Mouse (Mus musculus): ENCODE data around the gene Nme9. TPM values are rescaled to one million over a fixed set of nuclear protein-coding genes. Genes with fewer than 3 reads are reported as not detected.
A peak's percentile ranks its signal among the peaks of the same experiment; 100 is the strongest.

Gene Nme9
- polyA plus RNA-seq, 1 experiment from 2014 or later = not detected

DNA sequence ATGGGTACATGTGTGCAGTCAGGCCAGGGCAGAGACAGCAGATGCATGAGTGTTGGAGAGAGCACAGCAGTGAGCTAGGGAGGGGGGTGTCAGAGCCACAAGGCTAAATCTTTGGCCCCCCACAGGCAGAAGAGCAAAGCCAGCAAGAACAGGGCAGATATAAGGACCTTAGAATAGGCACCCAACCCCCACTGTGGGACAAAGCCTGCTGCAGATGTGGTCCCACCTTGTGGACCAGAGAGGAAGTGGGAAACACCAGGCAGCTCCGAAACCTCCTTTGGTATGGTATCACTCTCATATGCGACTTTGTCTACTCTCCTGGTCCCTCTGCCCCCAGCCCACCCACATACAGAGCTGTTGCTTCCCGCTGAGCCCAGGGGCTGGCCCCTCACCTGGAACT is 29.4 kb upstream of the Nme9 start:
- Histone ChIP-seq H3K4me3 (ENCODE audit: low read depth, low read length) (no peak overlapping the region), H3K4me2 (ENCODE audit: low read depth, severe bottlenecking) (no peak overlapping the region), H3K4me1 (ENCODE audit: control insufficient read depth, insufficient read depth, low read length) (peaks cover 27% of the 10 kb centered on the region), H3K27ac (replicated peaks; ENCODE audit: low read depth, low read length) (no peak overlapping the region), H3K9me3 (ENCODE audit: control insufficient read depth, low read length) (no peaks in the 10 kb centered on the region), H3K9ac (ENCODE audit: low read length) (no peak overlapping the region), H3K27me3 (ENCODE audit: control insufficient read depth, insufficient read depth, low read length) (no peaks in the 10 kb centered on the region), H3K36me3 (ENCODE audit: control insufficient read depth, insufficient read depth, low read length) (no peaks in the 10 kb centered on the region)
- 67% methylated on average over 3 of the region's 3 CpGs for WGBS
- ATAC-seq (ENCODE audit: insufficient number of reproducible peaks, low FRiP score, low TSS enrichment, low read depth) (no peak), DNase-seq (ENCODE audit: low spot score) (no peak)

DNA sequence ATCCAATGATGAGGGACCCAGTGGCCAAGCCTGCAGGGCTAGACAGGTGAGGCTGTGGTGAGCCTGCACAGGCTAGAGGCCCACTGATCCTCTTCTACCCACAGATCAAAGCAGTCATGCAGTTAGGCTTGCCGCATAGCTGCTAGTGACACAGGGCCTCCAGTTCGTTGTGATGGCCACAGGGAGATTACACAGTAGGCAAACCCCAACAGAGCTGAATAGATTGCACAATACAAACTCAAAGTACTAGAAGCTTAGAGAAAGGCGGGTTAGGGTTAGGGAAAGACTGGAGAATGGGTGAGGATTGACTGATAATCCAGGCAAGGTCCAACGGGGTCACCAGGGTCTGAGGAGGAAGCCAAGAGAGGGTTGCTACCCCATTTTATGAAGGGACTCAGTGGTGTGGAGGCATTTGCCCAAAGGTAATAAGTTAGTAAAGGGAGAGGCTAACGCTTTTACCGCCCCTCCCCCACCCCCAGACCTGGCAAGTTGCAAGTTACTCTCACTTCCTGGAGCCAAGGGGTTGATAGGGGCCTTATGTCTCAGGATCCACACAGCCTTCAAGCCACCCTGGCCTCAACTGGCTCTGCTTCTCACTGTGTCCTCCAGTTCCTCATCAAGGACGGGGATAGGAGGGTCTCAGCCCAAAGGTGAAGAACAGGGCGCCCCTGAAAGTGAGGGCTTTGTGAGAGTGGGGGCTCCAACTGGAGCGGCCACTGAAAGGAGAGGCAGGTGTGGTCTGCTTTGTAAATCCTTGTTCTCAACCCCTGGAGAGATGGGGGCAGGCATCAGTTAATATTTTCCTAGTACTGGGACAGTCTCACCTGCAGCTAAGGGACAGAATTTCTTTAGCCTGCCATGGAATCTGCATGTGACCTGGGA is 27.3 kb upstream of the Nme9 start:
- Histone ChIP-seq H3K4me3 (ENCODE audit: low read depth, low read length) (no peak overlapping the region), H3K4me2 (ENCODE audit: low read depth, severe bottlenecking) (no peak overlapping the region), H3K27ac (replicated peaks; ENCODE audit: low read depth, low read length) (no peak overlapping the region), H3K9ac (ENCODE audit: low read length) (no peak overlapping the region), H3K36me3 (ENCODE audit: control insufficient read depth, insufficient read depth, low read length) (no peaks in the 10 kb centered on the region), H3K4me1 (ENCODE audit: control insufficient read depth, insufficient read depth, low read length) (peaks cover 22% of the 10 kb centered on the region), H3K27me3 (ENCODE audit: control insufficient read depth, insufficient read depth, low read length) (no peaks in the 10 kb centered on the region), H3K9me3 (ENCODE audit: control insufficient read depth, low read length) (no peaks in the 10 kb centered on the region)
- DNase-seq (ENCODE audit: low spot score) = no peak
- WGBS = 70% methylated on average over 9 of the region's 9 CpGs
- ATAC-seq (ENCODE audit: insufficient number of reproducible peaks, low FRiP score, low TSS enrichment, low read depth) = peak; percentile 15; the same call in 1 of the 2 replicates

DNA sequence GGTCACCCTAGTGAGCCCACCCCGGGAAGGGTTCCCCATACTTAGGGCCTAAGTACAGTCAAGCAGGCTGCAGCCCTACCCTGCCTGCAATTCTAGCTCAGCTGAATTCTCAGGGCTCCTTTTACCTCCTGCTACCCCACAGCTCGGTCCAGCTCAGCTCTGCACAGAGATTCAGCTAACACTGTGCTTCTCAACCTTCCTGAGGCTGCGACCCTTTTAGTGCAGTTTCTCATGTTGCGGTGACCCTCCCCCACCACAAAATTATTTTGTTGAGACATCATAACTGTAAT is 26.8 kb upstream of the Nme9 start:
- Histone ChIP-seq H3K27ac (replicated peaks; ENCODE audit: low read depth, low read length) (no peak overlapping the region), H3K9ac (ENCODE audit: low read length) (no peak overlapping the region), H3K9me3 (ENCODE audit: control insufficient read depth, low read length) (no peaks in the 10 kb centered on the region), H3K4me3 (ENCODE audit: low read depth, low read length) (no peak overlapping the region), H3K36me3 (ENCODE audit: control insufficient read depth, insufficient read depth, low read length) (no peaks in the 10 kb centered on the region), H3K4me2 (ENCODE audit: low read depth, severe bottlenecking) (no peak overlapping the region), H3K4me1 (ENCODE audit: control insufficient read depth, insufficient read depth, low read length) (peaks cover 22% of the 10 kb centered on the region), H3K27me3 (ENCODE audit: control insufficient read depth, insufficient read depth, low read length) (no peaks in the 10 kb centered on the region)
- ATAC-seq (ENCODE audit: insufficient number of reproducible peaks, low FRiP score, low TSS enrichment, low read depth) (peak; percentile 57; the same call in 1 of the 2 replicates), DNase-seq (ENCODE audit: low spot score) (no peak)
- 71% methylated on average over 4 of the region's 4 CpGs for WGBS

DNA sequence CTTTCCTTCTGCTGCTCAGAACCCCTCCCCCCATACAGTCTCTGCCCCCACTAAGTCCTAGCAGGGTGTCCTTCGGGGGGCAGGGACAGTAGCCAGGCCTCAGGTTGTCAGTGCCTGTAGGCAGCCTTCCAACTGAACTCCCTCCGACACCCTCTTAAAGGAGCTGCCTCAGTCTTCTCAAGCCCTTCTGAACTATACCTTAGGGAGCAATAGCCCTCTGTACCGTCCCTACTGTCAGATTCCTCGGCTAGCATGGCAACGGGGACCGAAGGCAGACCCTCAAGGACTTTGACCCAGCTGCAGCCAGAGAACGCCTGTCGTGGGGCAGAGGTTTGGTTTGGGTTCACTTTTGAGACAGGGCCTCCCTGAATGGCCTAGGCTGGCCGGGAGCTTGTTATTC is 26.0 kb upstream of the Nme9 start:
- no peaks in the 10 kb centered on the region for H3K36me3 ChIP-seq (ENCODE audit: control insufficient read depth, insufficient read depth, low read length)
- 70% methylated on average over 9 of the region's 9 CpGs for WGBS
- ATAC-seq (ENCODE audit: insufficient number of reproducible peaks, low FRiP score, low TSS enrichment, low read depth) (no peak), DNase-seq (ENCODE audit: low spot score) (no peak)
- H3K9me3 ChIP-seq (ENCODE audit: control insufficient read depth, low read length) = no peaks in the 10 kb centered on the region
- no peak overlapping the region for H3K4me3 ChIP-seq (ENCODE audit: low read depth, low read length)
- no peak overlapping the region for H3K4me2 ChIP-seq (ENCODE audit: low read depth, severe bottlenecking)
- H3K27ac ChIP-seq (replicated peaks; ENCODE audit: low read depth, low read length) = no peak overlapping the region
- H3K9ac ChIP-seq (ENCODE audit: low read length) = no peak overlapping the region
- no peaks in the 10 kb centered on the region for H3K27me3 ChIP-seq (ENCODE audit: control insufficient read depth, insufficient read depth, low read length)
- H3K4me1 ChIP-seq (ENCODE audit: control insufficient read depth, insufficient read depth, low read length) = peaks cover 22% of the 10 kb centered on the region

DNA sequence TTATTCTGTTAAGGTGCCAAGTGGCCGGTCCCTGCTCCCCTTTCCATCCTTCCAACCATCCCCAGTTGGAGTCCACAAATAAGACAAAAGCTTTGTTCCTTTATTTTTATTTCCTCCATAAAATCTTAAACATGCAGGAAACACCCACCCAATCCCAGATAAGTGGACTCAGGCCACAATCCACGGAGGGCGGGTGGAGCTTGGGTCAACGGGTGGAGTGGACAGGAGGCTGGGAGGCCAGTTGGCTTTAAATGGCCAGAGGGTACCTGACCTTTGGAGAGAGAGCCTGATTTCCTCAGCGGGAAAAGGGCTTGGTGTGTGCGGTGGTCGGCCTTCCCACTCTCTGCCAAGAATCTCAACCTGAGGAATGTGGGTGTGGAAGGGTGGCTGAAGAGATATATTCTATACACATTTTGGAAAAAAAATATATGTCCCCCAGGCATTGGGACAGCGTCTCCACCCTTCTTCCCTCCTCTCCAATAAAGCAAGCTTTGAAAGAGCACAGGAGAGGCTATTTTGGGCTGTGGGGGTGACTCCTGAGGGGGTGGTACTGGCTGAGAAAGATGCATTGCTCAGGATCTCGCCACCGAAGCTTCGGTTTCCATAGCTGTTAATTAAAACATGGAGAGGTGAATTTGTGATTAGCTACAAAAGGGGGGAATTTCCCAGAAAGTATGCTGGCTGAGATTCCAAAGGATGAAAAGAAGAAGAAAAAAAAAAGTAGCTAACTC is 22.5 kb upstream of the Nme9 start:
- no peak overlapping the region for H3K4me2 ChIP-seq (ENCODE audit: low read depth, severe bottlenecking)
- peaks cover 16% of the 10 kb centered on the region for H3K4me1 ChIP-seq (ENCODE audit: control insufficient read depth, insufficient read depth, low read length)
- no peaks in the 10 kb centered on the region for H3K27me3 ChIP-seq (ENCODE audit: control insufficient read depth, insufficient read depth, low read length)
- H3K36me3 ChIP-seq (ENCODE audit: control insufficient read depth, insufficient read depth, low read length) = no peaks in the 10 kb centered on the region
- ATAC-seq (ENCODE audit: insufficient number of reproducible peaks, low FRiP score, low TSS enrichment, low read depth) (no peak), DNase-seq (ENCODE audit: low spot score) (no peak)
- no peaks in the 10 kb centered on the region for H3K9me3 ChIP-seq (ENCODE audit: control insufficient read depth, low read length)
- no peak overlapping the region for H3K27ac ChIP-seq (replicated peaks; ENCODE audit: low read depth, low read length)
- 82% methylated on average over 11 of the region's 11 CpGs for WGBS
- no peak overlapping the region for H3K4me3 ChIP-seq (ENCODE audit: low read depth, low read length)
- H3K9ac ChIP-seq (ENCODE audit: low read length) = no peak overlapping the region

DNA sequence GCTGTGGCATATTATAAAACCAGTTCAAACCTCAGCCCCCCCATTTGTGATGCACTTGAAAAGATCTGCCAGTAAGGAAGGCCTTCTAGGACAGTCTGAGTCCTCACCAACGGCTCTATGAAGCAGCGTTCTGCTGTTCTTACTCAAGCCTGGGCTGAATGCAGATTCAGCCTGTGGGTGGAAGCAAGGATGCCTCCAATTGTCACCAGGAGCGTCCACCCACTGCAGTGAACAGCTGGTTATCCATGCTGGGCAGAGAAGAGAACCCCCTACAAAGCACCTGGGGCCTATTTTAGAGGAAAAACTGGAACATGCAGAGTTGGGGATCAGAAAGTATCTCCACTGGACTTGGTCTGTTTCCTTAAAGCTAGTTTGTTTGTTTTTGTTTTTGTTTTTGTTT is 21.4 kb upstream of the Nme9 start:
- no peak for ATAC-seq (ENCODE audit: insufficient number of reproducible peaks, low FRiP score, low TSS enrichment, low read depth)

DNA sequence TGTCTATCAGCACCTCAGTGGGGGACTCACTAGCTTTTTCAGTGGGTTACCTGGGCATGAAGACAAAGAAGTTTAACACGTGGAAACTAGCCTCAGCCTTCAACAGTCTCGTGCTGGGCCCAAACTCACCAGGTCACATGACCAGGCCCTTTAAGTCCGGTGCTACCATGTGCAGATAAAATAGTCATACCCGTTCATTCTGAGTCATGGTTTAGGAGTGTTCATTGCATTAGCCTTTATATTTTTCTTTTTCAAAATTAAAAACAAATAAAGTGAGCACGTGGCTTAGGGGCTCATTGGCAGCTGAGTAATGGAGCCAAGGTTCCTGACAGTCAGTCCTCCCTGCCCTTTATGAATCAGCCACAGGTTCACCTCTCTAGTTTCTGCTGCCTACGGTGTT is 20.5 kb upstream of the Nme9 start:
- 85% methylated on average over 6 of the region's 6 CpGs for WGBS
- peaks cover 9% of the 10 kb centered on the region; the same call in 1 of the 2 replicates for H3K4me1 ChIP-seq (ENCODE audit: control insufficient read depth, insufficient read depth, low read length)
- ATAC-seq (ENCODE audit: insufficient number of reproducible peaks, low FRiP score, low TSS enrichment, low read depth) (no peak), DNase-seq (ENCODE audit: low spot score) (no peak)
- H3K4me3 ChIP-seq (ENCODE audit: low read depth, low read length) = no peak overlapping the region
- H3K36me3 ChIP-seq (ENCODE audit: control insufficient read depth, insufficient read depth, low read length) = no peaks in the 10 kb centered on the region
- no peak overlapping the region for H3K27ac ChIP-seq (replicated peaks; ENCODE audit: low read depth, low read length)
- H3K4me2 ChIP-seq (ENCODE audit: low read depth, severe bottlenecking) = no peak overlapping the region
- H3K27me3 ChIP-seq (ENCODE audit: control insufficient read depth, insufficient read depth, low read length) = no peaks in the 10 kb centered on the region
- no peak overlapping the region for H3K9ac ChIP-seq (ENCODE audit: low read length)
- H3K9me3 ChIP-seq (ENCODE audit: control insufficient read depth, low read length) = no peaks in the 10 kb centered on the region

More for the DNA sequence above, 21.4 kb upstream of the Nme9 start:
- DNase-seq (ENCODE audit: low spot score) = no peak
- Histone ChIP-seq H3K9ac (ENCODE audit: low read length) (no peak overlapping the region), H3K27ac (replicated peaks; ENCODE audit: low read depth, low read length) (no peak overlapping the region), H3K4me2 (ENCODE audit: low read depth, severe bottlenecking) (no peak overlapping the region), H3K9me3 (ENCODE audit: control insufficient read depth, low read length) (no peaks in the 10 kb centered on the region), H3K27me3 (ENCODE audit: control insufficient read depth, insufficient read depth, low read length) (no peaks in the 10 kb centered on the region), H3K4me3 (ENCODE audit: low read depth, low read length) (no peak overlapping the region), H3K4me1 (ENCODE audit: control insufficient read depth, insufficient read depth, low read length) (peaks cover 9% of the 10 kb centered on the region), H3K36me3 (ENCODE audit: control insufficient read depth, insufficient read depth, low read length) (no peaks in the 10 kb centered on the region)
- WGBS = 88% methylated on average over 3 of the region's 3 CpGs

DNA sequence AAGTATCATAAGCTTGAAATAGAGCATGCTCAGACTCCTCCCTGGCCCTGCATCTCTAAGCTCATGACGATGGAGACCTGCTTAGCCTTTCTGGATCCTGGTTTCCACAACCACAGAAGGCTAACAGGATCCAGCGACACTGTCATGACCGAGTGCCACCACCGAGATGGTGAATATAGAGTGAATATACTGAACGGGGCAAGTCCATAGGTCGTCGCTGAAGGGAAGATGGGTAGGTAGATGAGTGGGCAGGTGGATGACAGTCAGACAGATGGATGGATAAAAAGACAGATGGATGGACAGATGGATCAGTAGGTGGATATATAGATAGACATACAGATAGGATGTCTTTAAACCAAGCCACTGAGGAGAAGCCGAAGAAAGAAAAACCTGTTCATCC is 19.9 kb upstream of the Nme9 start:
- H3K27ac ChIP-seq (replicated peaks; ENCODE audit: low read depth, low read length) = no peak overlapping the region
- WGBS = 90% methylated on average over 8 of the region's 8 CpGs

More for the DNA sequence above, 19.9 kb upstream of the Nme9 start:
- peaks cover 9% of the 10 kb centered on the region; the same call in 1 of the 2 replicates for H3K4me1 ChIP-seq (ENCODE audit: control insufficient read depth, insufficient read depth, low read length)
- H3K4me2 ChIP-seq (ENCODE audit: low read depth, severe bottlenecking) = no peak overlapping the region
- DNase-seq (ENCODE audit: low spot score) = no peak
- H3K36me3 ChIP-seq (ENCODE audit: control insufficient read depth, insufficient read depth, low read length) = no peaks in the 10 kb centered on the region
- H3K27me3 ChIP-seq (ENCODE audit: control insufficient read depth, insufficient read depth, low read length) = no peaks in the 10 kb centered on the region
- H3K4me3 ChIP-seq (ENCODE audit: low read depth, low read length) = no peak overlapping the region
- no peak for ATAC-seq (ENCODE audit: insufficient number of reproducible peaks, low FRiP score, low TSS enrichment, low read depth)
- H3K9ac ChIP-seq (ENCODE audit: low read length) = no peak overlapping the region
- no peaks in the 10 kb centered on the region for H3K9me3 ChIP-seq (ENCODE audit: control insufficient read depth, low read length)

Data from limb, embryonic 11.5 days (tissue).